Mouse (Mus musculus) thymus, postnatal 10 days (tissue): ENCODE measurements around the gene Gm10490.

Experiments
- DNase-seq, 2 experiments: peaks; one replicate each; pipeline ENCODE4 v3.0.0; 2021; ENCODE audit warnings: low spot score in 2 of 2

The Gm10490 gene

GRCm38 (mm10) chrX:7926266-7926665 lies 16.9 kb downstream of the Gm10490 start:
- DNase-seq = no peak

GRCm38 (mm10) chrX:7927116-7927515 lies 17.8 kb downstream of the Gm10490 start:
- no peak for DNase-seq

- no peak for DNase-seq
These were observed 19.0 kb downstream of the Gm10490 start, which contains the start of gene Eras for GRCm38 (mm10) chrX:7928270-7928790. Eras (minus strand) TSS chrX:7928607.

- no peak for DNase-seq
These were observed 27.5 kb downstream of the Gm10490 start for GRCm38 (mm10) chrX:7936874-7937273.

GRCm38 (mm10) chrX:7937667-7938066 lies 28.3 kb downstream of the Gm10490 start:
- no peak for DNase-seq

GRCm38 (mm10) chrX:7945618-7946017 lies 36.3 kb downstream of the Gm10490 start:
- no peak for DNase-seq

- DNase-seq = no peak
These were observed 38.0 kb downstream of the Gm10490 start, which contains the start of gene Hdac6 for GRCm38 (mm10) chrX:7947108-7947899. Hdac6 (minus strand) TSS chrX:7947889.

GRCm38 (mm10) chrX:7947900-7948492 lies 38.7 kb downstream of the Gm10490 start:
- DNase-seq = peak; percentile 59 to 73

- no peak for DNase-seq
These were observed 40.7 kb downstream of the Gm10490 start for GRCm38 (mm10) chrX:7950091-7950490.

GRCm38 (mm10) chrX:7958868-7959267 lies 49.5 kb downstream of the Gm10490 start:
- DNase-seq = no peak
